Mouse (Mus musculus) natural killer cell, adult 2 months (primary cell): ENCODE data around the gene Snupn.
"Not testable (repeated sequence)": the region's sequence is repeated elsewhere in the genome, so short reads cannot be mapped to it uniquely, and the experiment has no call there.

ENCODE experiments used
- DNase-seq, 2 experiments: peaks; one replicate each; pipeline ENCODE4 v3.0.0; 2022; ENCODE audit warnings: low spot score in 2 of 2

Gene Snupn

DNA sequence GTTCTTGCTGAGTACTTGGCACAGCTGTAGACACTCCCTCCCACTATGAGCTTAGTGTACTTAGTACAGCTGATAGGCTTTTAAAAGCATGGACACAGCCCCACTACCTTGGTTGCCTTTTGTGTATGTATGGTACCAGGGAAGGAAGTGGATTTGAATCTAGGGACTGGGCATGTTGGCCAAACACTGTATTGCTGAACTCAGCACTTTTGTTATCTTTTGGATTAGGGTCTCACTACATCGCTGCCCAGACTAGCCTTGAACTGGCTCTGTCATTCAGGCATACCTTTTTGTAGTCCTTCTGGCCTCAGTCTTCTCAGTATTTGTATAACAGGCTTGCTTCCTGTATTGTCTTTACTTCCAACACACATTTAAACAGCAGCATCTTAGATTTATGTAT is 20.1 kb upstream of the Snupn start:
- DNase-seq, result no peak

GRCm38 (mm10) chr9:56936861-56937222 is 13.8 kb upstream of the Snupn start:
- DNase-seq, result no peak

DNA sequence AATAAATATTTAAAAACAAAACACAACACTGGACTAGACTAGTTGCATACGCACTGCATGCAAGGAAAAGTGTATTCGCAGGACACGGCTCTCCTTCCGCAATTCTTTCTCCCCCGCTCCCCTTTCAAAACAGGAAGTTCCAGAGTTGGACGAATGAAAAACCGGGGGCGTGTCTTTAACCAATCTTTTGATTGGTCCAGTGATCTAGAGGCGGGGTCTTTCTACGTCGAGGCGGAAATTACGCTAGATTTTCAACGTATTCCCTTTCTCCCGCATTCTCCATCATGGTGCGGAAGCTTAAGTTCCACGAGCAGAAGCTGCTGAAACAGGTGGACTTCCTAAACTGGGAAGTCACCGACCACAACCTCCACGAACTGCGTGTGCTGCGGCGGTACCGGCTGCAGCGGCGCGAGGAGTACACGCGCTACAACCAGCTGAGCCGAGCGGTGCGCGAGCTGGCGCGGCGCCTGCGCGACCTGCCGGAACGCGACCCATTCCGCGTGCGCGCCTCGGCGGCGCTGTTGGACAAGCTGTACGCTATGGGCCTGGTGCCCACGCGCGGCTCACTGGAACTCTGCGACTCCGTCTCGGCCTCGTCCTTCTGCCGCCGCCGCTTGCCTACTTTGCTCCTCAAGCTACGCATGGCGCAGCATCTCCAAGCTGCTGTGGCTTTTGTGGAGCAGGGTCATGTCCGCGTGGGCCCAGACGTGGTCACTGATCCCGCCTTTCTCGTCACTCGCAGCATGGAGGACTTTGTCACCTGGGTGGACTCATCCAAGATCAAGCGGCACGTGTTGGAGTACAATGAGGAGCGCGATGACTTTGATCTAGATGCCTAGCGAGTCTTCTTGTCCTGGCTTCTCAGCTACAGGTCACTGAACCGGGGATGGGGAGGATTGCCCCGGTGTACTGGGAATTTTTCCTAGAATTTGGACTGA is 13.2 kb upstream of the Snupn start, which contains the start of gene Imp3:
Imp3 (plus strand) TSS at position 253 of the 938 bp plus-strand sequence.
- peak; percentile 87 to 89 for DNase-seq

- DNase-seq, result no peak
Observed at GRCm38 (mm10) chr9:56938374-56938773, 12.3 kb upstream of the Snupn start.

GRCm38 (mm10) chr9:56947481-56947880 is 3.2 kb upstream of the Snupn start:
- peak; percentile 56 to 68 for DNase-seq

DNA sequence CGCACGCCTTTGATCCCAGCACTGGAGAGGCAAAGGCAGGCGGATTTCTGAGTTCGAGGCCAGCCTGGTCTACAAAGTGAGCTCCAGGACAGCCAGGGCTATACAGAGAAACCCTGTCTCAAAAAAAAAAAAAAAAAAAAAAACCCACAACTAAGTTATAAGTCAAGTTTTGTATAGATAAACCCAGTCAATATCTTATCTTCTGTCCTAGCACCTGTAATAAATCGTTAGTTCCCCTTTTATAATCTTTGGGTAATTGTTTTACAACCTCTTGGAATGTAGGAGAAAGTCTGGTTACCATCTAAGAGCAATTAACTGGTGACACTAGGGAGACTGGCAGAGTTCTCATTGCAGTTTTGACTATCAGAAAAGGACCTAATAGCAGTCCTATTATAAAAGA is 2.0 kb upstream of the Snupn start:
- DNase-seq, result not testable (repeated sequence)

DNA sequence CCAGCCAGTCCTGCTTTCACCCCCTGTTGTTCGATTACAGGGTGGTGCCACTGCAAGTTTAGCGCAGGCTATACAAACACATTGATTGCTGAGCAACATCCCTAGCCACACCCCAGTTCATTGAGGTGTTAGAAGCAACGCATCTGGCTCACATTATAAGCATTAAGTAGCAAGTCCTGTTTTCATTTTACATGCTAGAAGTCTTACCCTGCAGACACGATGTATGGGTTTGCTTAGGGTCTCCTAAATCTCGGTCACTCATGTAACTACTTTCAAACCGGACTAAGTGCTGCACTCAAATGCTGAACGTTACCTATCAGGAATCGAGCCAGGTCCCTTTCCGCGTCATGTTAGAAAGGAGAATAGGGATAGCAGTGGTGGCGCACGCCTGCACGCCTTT is 911 bp upstream of the Snupn start:
- no peak for DNase-seq

GRCm38 (mm10) chr9:56953562-56953961 is 2.9 kb downstream of the Snupn start:
- no peak for DNase-seq

DNA sequence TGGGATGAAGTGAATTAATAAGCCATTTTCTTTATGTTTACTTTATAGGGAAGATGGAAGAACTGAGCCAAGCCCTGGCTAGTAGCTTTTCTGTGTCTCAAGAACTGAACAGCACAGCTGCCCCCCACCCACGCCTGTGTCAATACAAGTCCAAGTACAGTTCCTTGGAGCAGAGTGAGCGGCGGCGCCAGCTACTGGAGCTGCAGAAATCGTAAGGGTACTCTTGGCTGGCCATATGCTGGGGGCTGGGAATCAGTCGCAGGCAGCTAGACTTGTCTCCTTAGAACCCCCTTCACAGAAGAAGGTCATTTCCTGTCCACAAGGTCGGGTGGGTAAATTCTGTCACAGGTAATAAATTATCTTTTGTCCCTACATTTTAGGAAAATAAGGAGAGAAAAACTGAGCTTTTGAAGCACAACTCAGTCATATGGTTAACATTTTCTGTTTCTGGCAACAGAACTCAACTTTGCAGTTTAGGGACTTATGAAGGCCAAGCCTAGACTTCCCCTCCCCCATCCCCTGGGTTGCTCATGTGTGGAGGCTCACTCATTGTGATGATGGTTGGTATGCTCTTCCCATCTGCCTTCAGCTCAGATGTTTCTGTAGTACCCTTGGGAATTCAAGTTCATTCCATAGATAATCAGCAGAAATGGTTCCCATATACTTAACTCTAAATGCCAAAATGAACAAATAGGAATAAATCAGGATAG is 6.4 kb downstream of the Snupn start:
- no peak for DNase-seq

DNA sequence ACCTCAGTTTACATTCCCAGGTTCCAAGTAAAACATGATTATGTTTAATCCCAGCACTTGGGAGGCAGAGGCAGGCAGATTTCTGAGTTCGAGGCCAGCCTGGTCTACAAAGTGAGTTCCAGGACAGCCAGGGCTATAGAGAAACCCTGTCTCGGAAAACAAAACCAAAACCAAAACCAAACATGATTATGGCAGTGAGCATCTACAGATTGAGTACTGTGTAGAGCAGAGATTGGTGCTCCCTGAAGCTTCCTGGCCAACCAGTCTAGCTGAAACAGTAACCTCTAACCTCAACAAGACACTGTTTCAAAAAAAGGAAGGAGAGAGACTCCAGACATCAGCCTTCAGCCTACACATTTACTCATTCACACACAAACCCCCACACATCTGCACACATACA is 8.0 kb downstream of the Snupn start:
- DNase-seq, result no peak

DNA sequence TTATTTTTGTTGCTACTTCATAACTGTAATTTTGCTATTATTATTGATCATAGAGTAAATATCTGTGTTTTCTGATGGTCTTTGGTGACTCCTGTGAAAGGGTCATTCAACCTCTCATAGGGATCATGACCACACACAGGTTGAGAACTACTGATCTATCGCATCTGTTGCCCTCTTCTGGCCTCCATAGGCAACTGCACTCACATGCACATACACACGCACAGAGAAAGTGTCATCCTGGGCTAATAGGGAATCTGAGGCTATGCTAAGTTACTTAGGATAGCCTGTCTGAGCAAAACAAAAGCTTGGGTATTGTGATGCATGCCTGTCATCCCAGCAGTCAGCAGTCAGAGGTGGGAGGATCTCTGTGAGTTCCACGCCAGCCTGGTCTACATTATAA is 10.9 kb downstream of the Snupn start:
- DNase-seq, result no peak

GRCm38 (mm10) chr9:56970158-56970557 is 19.5 kb downstream of the Snupn start:
- no peak for DNase-seq

- no peak for DNase-seq
Observed at GRCm38 (mm10) chr9:56973960-56974524, 23.4 kb downstream of the Snupn start.

GRCm38 (mm10) chr9:56975199-56975598 is 24.5 kb downstream of the Snupn start:
- DNase-seq, result no peak

- DNase-seq, result no peak
Observed at GRCm38 (mm10) chr9:56980186-56980585, 29.5 kb downstream of the Snupn start.

GRCm38 (mm10) chr9:56981502-56981901 is 30.8 kb downstream of the Snupn start:
- no peak for DNase-seq

- peak; percentile 79 to 80 for DNase-seq
Observed at GRCm38 (mm10) chr9:56994286-56995197, 43.9 kb downstream of the Snupn start, which contains the start of gene Ptpn9. Gene Ptpn9 (plus strand): TSS chr9:56994923.

DNA sequence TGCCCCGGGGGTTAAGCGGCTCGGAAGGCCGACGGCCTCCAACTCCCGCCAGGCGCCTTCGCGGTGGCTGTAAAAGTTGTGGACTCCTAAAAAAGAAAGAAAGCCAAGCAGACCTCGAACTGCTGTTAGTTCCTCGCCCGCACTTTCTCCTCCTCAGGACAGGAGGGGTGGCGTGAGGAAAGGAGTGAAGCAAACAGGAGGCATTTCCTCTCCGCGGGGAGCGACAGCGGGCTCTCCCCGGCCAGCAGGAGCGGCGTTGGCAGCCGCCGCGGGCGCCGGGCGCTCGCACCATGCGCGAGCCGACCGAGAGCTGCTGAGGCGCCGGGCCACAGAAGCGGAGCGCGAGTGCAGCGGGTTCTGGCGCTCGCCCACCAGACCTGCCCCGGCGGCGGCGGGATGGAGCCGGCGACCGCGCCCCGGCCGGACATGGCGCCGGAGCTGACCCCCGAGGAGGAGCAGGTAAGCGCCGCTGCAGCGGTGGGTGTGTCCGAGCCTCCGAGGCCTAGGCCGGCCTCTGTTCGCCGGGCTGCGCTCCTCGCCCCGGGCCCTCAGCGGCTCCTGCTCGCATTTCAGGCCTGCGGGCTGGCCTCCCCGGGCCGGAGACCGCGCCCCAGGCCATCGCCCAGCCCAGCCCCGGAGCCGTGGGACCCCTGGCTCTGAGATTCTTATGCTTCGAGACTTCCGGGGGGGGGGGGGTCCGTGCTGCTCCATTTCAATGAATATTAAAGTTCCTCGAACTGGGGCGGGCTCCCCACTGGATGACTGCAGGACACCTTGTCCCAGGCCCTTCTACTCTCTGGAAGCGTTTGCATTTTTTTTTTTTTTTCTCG is 44.7 kb downstream of the Snupn start:
- peak; percentile 49 to 51 for DNase-seq

DNA sequence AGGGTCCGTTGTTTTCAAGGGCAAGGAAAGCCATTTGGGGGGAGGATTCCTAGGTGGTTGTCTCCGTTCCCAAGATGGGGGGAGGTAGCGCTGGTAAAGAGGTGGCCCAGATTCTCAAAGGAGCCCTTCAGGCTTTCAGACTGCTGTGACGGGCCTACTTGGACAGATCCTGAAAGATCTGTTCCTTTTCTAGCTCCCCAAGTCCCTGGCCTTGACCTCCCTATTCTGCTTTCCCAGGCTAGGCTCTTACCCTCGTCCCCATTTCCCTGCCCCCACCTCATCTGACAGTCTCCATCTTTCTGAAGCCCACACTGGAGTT is 45.3 kb downstream of the Snupn start:
- DNase-seq, result no peak

DNA sequence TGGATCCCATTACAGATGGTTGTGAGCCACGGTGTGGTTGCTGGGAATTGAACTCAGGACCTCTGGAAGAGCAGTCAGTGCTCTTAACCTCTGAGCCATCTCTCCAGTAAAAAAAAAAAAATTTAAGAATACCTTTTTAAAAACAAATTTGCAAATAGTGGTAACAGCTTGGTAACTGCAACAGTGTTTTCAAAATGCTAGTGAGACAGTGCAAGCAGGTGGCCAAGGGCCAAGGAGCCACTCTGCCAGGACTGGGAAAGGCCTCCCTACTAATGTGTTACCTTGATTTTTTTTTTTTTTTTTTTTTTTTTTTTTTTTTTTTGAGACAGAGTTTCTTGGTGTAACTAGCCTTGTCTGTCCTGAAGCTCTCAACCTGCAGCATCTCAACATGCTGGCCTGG is 46.5 kb downstream of the Snupn start:
- DNase-seq, result not testable (repeated sequence)

DNA sequence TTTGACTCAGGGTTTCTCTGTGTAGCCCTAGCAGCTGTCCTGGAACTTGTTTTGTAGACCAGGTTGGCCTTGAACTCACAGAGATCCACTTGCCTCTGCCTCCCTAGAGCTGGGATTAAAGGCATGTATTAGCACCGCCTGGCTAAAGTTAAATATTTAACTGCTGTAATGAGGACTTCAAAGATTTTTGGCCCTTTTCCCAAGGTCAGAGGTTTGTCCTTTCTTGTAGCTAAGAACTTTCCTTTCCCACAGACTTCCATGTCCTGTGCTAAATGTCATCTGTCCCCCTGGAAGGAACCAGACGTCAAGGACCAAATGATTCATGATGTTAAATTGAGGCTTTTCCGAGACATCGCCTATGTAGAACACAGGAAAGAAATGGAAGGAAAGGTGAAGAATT is 52.3 kb downstream of the Snupn start:
- no peak for DNase-seq
